Mouse (Mus musculus) right cerebral cortex, postnatal 25 days (tissue): ENCODE results near the gene Fap.

Source experiments
- DNase-seq: peaks from one replicate; pipeline ENCODE4 v3.0.0; 2022

Gene Fap

DNA sequence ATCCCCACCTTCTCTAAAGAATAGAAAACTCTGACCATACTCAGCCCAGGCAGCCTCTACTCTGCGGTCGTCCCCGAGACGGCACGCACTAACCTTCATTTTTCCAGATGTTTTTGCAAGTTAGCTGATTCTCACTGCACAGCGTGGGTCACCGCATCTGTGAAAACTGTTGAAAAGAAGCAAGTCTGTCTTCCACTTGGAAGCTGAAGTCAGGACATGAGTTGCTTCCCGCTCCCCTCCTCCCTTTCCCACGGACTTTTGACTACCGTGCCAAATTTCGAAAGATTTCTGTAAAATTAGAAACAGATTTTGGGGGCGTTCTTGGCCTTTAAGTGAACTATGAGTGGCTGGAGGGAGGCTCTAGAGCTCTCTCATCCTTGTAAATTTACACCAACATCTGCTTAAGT lies at the start of gene Fap:
Gene Fap, minus strand, starts transcription at position 323 of the 407 bp plus-strand sequence.
- DNase-seq = peak; percentile 11

DNA sequence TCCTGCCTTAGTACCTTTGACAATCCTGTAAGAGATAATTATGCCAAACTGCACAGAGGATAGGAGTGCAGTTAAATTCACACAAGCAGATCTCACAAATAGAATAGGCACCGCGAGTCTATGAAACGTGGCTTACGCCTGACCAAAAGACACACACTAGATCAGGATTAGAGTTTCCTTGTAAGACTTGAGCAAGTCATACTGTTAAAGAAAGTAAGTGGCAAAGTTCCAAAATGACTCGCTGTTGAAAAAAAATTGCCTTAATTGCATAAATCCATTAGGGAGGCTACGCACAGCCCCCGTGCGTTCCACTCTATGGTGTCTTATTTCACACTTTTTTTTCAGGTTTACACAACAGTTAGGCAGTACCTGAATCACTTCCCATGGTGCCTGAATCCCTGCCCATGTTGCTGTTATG lies 49.2 kb upstream of the Fap start:
- no peak for DNase-seq

DNA sequence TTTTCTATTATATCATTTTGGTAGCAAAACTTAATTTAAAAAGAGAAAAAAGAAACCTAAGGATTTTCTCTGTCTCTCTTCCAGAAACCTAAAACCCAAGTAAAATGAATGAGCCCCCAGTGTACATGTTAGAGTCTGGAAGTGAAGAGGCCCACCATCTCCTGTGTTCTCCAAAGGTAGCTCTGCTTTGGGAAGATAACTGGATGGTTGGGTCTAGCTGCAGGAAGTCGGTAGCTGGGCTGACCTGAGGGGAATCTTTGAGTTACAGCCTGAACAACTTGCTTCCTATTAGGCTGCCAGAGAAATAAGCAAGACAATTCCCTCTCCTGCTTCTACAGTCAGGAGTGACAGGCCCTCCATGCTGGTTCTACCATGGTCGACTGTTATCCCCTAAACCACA lies 45.8 kb upstream of the Fap start:
- DNase-seq = no peak

DNA sequence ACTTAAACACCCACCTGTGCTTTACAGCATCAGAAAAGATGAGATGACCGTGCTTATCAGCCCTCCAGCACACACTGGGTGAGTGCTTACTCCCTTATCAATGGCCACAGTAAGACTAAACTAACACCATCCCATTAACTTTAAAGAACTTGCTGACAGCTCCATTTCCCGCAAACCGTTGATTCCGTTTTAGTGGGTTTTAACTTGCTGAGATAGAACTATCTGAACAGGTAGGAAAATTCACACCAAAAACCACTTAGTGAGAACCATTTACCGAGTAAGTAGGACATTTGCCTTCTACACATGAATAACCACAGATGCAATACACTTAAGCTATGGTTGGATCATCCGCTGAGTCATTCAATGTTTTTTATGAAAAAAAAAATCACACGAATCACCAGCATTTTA lies 45.1 kb upstream of the Fap start:
- no peak for DNase-seq

DNA sequence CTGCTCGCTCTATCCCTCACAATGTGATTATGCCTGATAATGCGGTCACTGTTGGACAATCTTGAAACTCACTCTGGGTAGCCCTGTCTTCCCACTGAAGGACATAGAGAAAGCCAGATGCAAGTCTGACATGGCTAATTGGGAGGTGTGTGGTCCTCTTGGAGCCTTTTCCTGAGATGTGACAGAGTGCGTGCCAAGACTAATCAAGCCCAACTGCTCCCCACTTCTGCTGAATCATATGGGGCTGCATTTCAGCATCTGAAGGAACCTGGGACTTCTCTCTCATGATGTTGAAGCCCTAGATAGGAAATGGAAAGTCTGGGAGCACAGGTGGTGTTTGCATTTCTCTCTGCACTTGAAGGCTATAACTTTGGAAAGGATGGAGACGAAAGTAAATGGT lies 39.3 kb upstream of the Fap start:
- no peak for DNase-seq

DNA sequence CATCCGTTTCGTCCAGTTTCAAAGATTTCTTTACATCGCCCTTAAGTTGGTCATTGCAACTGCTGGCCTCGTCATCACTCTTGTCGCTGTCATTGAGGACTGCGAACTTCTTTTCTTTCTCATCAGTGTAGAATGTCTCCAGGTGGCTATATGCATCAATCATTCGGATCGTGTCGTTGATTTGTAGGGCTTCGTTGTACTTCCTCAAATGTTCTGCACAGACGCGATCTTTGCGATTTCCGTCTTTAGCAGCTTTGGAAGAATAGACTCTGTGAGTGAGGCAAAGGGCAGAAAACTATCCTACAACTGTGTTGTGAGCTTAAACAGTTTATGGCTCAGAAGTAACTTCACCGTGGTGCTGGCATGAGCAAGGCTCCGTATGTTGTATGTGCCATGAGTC lies 32.3 kb upstream of the Fap start:
- no peak for DNase-seq

DNA sequence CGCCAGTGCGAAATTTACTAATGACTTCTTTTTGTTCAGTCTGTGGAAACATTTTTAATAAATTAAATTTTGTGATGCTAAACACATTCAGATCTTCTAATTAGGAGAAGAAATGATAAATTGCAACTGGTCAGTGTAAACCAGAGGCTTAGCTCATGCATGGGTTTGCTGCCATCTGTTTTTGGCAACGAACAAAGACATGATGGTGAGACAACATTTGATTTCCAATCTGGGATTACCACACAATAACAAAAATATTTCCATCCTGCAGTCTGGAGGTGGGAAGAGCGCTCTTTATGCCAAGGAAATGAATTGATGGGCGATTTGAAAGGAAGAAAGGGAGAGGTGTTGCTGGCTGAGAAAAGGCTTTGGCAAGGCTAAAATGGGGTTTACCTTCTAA lies 29.7 kb upstream of the Fap start:
- no peak for DNase-seq

DNA sequence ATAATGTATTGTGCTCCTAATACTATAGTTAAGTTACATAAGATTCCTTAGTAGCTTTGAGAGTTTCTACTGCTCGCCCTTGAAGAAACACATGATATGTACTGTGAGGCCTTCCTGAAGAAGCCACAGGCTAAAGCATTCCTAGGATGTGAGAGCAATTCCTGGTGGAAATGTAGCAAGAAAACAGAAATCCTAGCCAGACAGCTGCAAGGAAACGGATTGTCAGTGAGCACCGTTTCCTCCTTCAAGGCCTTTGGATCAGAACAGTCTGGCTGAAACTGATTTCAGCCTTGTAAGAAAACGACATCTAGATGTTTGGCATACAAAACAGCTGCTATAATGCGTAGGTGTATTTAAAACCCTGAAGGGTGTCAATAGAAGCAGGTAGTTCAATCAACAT lies 22.7 kb upstream of the Fap start:
- DNase-seq = no peak

DNA sequence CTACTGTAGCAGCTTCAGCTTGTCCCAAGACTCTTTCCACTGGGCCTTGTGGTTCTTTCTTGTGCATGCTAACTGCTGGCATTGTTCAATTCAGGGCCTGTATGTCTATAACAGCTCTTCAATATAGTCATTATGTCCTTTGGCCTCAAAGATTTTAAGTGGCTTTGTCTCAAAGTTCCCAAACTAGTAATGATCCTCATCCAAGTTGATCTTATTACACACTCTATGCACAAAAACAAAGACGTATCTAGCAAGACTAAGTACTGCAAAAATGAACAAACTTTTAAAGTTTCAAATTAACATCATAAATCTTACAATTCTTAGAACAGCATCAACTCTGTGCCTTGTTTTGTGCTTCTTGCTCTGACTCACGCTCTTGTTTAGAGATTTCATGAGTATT lies 20.6 kb upstream of the Fap start:
- no peak for DNase-seq

DNA sequence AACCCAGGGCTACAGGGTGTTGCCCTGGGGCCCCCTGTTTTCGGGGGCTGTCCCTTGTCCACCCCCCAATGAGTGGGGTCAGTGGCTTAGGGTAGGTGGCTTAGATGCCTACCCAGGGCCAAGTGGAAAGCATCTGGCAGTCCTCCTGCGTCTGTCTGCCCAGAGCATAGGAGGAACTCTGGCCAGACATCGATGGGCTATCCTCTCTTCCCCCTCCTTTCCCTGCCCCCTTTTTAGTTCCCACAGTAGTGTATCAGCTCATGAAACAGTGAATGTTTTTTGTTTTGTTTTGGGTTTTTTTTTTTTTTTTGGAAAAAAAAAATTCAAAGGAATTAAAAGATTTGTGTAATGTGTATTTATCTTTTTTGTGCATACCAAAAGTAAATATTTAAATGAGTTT lies 17.7 kb upstream of the Fap start:
- no peak for DNase-seq

DNA sequence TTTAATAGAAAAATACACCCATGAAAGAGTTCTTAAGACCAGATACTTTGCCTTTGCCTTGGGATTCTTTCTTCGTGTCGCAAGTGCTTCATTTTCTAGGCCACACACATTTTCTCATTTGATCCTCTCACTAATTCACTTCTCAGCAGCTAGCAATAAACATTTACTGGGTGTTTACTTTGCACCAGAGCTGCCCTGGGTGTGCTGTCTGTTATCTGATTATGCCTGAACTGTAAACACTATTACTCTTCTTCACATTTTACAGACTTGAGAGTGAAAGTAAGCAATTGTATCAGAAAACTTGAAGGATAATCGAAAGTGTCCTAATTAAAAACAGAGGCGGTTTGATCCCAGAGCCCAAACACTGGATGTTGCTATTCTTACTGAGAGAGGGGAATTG lies 15.5 kb upstream of the Fap start:
- DNase-seq = no peak

DNA sequence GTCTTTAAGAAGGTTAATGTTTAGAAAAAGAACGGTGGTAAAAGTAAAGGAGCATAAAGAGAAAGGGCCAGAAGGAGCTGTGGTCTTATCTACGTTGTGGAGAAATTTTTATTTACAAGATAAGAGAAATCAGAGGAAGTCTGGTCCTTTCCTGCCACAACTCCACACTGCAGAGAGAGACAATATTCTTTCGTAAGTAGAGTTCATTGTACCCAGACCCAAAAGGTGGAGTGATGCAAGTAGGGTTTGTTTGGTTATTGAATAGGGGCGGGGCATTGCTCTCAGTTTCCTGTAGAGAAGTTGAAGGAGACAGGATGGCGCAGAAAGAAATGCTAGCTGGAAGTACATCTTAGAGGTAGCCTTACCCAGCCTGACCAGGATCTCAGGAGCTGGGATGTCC lies 11.9 kb upstream of the Fap start:
- no peak for DNase-seq

DNA sequence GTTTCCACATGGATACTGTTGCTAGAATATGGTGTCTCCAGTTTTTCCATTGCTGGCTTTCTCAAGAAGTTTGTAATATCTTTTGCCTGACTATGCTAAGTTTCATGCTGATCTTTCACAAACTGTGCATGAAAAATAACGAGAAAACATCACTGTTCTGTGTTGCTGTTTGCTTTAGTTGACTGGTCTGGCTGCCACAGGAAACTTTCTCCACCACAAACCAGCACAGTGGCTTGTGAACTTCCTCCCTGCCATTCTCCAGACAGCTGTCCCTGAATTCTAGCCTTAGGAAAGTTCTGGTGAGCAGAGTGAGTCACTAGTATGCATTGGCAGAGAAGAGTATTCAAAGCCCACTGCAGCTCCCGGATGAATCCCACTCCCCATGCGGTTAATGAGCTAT lies 1.1 kb upstream of the Fap start:
- DNase-seq = no peak

DNA sequence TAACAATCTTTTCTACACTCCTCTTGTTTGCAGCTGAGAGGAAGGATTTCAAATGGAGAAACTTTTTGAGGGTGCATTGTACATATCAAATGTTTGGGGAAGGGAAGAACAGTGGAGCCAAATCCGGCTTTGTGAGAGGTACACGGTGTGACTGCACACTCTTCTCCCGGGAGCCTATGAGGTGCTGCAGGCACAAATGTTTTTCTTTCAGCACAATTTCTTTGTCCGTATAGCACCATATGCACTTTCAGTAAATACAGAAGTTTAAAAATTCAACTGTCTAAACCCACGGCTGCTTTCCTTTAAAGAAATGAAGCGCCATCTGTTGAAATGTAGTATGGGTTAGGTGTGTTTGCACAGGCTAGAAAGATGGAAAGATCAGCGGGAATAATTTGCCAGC lies 375 bp upstream of the Fap start:
- peak; percentile 37 for DNase-seq

DNA sequence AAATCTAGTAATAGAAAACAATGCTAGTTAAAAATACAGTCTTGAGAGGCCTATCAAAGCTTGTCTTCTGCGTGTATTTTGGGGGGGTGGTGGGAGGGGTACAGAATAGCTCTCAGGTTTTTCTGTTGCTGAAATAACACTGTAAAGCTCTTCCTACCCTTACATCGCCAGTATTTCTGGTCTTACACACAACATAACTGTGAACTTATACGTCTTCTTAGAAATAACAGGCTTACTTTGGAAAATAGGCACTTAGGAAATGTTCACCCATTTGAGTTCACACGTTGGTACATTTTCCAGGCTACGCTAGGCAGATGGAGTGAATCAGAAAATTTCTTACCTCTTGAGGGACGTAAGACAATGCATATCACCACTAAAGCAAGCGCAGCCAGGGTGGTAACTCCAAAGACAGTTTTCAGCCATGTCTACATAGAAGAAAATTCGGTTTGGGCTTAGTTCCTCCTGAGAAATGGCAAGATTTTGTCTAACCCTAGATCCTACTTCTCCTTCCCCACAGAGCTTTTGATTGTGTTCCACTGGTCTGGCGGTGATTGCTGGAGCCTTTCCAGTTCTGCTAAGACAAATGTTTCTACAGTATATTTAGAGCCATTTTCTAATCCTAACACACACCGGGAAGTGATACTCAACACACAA lies 649 bp downstream of the Fap start:
- DNase-seq = peak; percentile 17

DNA sequence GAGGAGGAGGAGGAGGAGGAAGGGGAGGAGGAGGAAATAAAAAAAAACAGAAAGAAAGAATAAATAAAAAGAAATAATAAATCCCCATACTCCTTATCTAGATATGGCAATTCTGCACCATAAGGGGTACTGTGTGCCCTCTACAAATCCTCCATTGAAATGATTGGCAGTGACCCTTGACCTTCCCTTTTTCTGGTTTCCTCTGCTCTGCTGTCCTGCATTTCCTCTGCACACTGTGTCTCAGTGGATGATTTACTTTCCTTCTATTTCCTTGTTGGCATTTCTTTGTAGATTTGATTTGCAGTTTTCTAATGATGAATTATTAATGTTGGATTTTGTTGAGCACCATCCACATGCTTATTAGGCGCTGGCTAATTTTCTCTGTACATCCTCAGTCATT lies 9.2 kb downstream of the Fap start:
- no peak for DNase-seq

DNA sequence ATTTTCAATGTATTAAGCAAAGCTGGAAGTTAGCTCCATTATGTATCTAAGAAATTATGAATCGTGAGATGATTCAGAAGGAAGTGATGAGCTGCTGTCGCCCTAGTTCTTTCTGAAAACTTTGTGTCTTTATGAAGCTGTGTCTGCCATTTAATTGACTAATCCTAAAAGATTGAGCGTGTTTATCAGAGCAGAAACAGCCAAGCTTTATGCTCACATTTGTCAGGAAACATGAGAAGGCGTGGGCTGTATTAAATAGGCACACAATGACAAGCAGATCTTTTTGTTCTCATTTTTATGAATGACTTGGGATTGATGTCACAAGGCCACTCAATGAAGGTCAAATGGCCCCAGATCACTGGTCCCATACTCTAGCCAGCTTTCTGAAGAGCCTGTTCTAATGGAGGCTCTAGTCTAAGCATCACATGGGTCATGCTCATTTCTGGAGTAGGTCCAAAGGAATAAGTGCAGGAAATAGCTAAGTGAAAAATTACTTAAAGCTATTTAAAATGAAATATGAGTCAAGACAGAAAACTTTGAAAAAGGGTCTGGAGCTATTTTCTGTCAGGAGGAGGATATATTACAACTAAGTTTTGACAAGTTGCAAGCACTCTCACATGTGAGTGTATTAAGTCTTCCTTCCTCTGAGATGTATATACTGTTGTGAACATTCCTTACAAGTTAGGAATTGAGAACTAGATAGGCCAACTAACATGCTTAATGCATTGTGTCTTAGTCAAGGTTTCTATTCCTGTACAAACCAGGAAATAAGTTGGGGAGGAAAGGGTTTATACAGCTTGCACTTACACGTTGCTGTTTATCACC lies 11.0 kb downstream of the Fap start:
- no peak for DNase-seq

DNA sequence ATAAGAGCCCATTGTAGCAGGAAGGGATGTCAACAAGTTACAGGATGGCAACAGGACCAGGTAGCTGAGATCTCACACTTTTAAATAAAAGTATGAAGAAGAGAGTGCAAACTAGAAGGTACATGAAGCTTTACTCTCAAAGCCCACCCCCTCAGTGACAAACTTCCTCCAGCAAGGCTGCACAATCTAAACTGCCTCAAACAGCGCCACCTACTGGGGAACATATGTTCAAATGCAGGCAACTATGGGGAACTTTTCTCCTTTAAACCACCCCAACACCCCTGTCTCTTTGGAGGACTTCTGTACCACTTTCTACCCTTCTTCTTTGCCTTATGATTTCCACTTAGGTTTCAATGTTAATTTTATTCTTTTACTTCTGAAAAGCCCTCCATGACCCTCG lies 16.5 kb downstream of the Fap start:
- no peak for DNase-seq

DNA sequence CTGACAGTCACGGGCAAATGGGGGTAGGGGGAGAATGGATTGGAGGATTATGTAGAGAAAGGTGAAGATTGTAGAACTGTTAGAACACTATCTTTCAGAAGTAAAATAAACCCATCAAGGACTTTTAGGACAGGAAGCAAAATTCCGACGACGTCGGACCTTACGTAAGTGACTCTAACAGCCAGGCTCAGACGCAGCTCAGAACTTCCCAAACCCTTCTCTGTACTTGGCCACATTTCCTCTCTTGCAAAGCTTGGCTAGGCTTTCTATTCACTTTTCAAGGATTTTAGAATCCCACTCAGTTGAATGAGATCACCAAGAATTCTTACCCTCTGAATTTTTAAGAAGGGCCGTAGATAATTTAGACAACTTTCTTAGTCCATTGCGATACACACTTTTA lies 17.5 kb downstream of the Fap start:
- no peak for DNase-seq

DNA sequence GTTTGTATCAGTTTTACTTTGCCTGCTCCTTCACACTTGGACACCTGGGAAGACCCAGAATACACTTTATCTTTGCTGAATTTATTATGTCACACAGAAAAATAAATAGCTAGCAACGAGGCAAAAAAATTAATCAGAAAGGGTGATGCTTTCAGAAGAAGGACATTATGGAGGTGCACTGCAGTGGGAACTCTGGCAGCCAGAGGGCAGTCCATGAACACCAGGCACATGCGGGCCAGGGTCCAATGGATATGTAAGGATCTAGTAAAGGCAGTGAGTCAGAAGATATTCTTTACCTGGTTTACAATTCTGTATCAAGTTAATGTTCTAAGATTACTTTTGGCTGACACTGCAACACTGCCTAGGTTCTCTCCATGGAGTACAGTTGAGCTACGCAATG lies 24.2 kb downstream of the Fap start:
- DNase-seq = no peak

DNA sequence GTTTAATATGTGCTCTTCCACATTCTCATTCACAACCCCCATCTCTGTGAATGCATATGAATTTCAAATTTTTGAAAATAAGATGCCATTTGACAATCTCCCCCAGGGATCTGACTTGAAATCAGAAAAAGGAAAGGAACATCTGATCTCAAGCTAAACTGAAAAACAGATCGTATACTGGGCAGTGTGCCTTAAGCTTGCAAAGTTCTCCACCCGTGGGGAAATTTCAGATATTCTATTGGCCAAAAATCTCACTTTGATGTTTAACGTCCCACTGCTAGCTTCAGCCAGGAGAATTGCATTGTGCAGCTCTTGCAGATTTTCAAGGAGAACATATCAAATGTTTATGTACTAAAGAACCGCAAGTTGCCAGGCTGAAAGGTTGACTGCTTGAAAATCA lies 24.7 kb downstream of the Fap start:
- DNase-seq = no peak

DNA sequence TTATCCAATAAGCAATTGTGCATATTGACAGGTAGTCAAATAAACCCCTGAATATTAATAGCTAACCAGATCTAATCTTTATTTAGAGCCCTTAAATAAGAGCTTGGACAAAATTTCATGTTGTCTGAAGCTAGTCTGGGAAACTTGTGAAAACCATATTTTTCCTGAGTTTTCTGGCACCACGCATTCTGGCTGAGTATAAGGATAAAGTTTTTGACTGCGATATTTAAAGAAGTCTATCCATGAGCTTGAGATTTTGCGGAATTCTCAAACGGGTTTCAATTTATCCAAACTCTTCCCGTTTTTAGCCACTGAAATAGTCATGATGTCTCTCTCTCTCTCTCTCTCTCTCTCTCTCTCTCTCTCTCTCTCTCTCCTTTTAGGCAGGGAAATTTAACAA lies 25.8 kb downstream of the Fap start:
- no peak for DNase-seq

DNA sequence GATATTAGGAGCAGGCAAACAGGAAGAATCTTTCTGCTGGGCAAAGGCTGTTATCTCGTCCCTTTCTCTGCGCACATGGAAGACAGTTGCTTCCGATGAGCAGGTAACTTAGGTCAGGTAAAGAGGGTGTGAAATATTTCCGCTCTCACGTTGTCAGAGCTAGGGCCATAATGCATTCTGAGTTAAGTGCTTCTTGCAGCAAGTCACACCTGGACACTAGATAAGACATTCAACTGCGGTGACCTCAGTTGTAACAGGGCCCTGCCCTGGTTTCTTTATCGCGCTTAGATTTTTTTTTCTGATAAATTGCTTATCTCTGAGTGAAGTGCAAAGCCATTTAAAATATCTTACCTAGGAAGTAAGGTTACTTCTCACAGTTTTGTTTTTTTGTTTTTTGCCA lies 38.4 kb downstream of the Fap start:
- DNase-seq = no peak

DNA sequence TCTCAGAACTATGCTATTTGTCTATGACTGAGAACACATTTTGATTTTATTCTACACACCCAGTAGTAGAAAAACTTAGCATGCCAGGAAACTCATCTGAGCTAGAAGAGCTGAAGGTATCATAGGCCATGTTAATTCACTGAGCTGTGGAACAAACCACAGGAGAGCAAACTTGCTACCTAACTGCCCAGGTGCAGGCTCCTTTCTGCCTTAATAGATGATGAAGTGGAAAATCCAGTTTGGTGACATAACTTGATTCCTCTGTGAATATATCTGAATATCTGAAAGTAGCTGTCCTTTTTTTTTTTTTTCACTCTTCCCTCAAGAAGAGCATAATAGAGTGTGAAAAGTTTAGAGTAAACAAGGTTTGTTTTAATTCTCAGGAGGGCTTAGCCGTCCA lies 42.8 kb downstream of the Fap start:
- no peak for DNase-seq

DNA sequence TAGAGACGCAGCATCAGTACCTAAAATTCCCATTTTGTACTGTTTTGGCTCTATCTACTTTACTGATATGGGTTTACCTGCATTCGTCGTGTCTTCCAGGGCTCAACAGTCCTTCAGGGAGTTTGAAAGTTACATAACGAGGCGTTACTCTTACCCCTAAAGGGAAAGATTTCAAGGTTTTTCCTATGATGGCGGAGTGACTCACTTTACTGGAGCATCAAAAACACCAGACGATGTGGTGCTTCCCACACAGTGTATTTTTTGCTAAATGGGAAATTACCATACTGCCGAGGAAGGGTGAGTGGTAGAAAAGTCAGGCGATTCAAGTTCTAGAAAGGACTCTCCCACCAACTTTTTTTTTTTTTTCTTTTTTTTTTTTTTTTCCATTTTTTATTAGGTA lies 47.5 kb downstream of the Fap start:
- peak; percentile 40 for DNase-seq
